Mouse (Mus musculus) cerebellum, adult 2 months (tissue): Measurements from ENCODE around the gene Akap17b. TPM values are rescaled to one million over a fixed set of nuclear protein-coding genes. Genes with fewer than 3 reads are reported as not detected.
A peak's percentile ranks its signal among the peaks of the same experiment; 100 is the strongest.

Experiments
- DNase-seq, 2 experiments: peaks; one replicate each; pipeline ENCODE4 v3.0.0; 2021
- H3K27ac ChIP-seq: fragments of 200-500 bp; 2 replicates; pipeline ENCODE4 v1.5.1; 2012; ENCODE audit warnings: low read length, control low read depth, inconsistent platforms; ENCODE audit not compliant: insufficient read depth
- H3K27me3 ChIP-seq: fragments of 200-500 bp; 2 replicates; pipeline ENCODE4 v1.6.1; 2012; ENCODE audit warnings: inconsistent platforms, mild to moderate bottlenecking, low read length, moderate library complexity; ENCODE audit not compliant: control insufficient read depth, insufficient read depth
- H3K4me1 ChIP-seq: fragments of 200-500 bp; 2 replicates; pipeline ENCODE4 v1.6.1; 2011; ENCODE audit warnings: low read length; ENCODE audit not compliant: control insufficient read depth, insufficient read depth
- H3K4me3 ChIP-seq: fragments of 200-500 bp; replicated peaks from 2 replicates; pipeline ENCODE3; 2011; ENCODE audit warnings: mild to moderate bottlenecking, low read depth, low read length, control low read depth; ENCODE audit not compliant: insufficient read depth
- CTCF ChIP-seq: fragments of 200-500 bp; IDR thresholded peaks from 2 replicates; pipeline ENCODE4 v1.5.1; 2011; ENCODE audit warnings: low read depth, mild to moderate bottlenecking, control low read depth, low read length, moderate library complexity, borderline replicate concordance; ENCODE audit not compliant: insufficient read depth
- POLR2A ChIP-seq: fragments of 200-500 bp; IDR thresholded peaks from 2 replicates; pipeline ENCODE4 v1.6.1; 2011; ENCODE audit warnings: low read length, control low read depth, borderline replicate concordance; ENCODE audit not compliant: insufficient read depth
- WGBS: fragments of 180-500 bp; shearing (Covaris S2); methylation state at CpG from one replicate; pipeline ENCODE4 v1.1.7; 2018; 5-methylcytosine and 5-hydroxymethylcytosine counted together
- polyA plus RNA-seq: library from polyadenylated mRNA; depleted of rRNA; stranded (reverse); fragments of >200 nt; gene quantifications from 2 replicates; pipeline ENCODE4 v1.2.3, GENCODE M21; 2012

Gene Akap17b
- polyA plus RNA-seq, 1 experiment: 9.7 TPM

DNA sequence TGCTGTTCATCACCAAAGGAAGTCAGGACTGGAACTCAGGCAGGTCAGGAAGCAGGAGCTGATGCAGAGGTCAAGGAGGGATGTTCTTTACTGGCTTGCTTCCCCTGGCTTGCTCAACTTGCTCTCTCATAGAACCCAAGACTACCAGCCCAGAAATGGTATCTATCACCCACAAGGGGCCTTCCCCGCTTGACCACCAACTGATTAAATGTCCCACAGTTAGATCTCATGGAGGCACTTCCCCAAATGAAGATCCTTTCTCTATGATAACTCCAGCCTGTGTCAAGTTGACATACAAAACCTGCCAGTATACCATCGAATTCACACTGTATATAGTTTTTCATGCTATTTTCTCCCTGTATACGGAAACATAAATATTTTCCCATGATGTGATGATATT, 49.9 kb downstream of the Akap17b start:
- no peak for DNase-seq
- H3K27ac ChIP-seq: no peak overlapping the region
- 93% methylated on average over 3 of the region's 3 CpGs for WGBS
- H3K4me3 ChIP-seq: no peak overlapping the region
- no peak for TF ChIP-seq CTCF
- TF ChIP-seq POLR2A: no peak
- H3K27me3 ChIP-seq: no peaks in the 10 kb centered on the region
- H3K4me1 ChIP-seq: no peaks in the 10 kb centered on the region

DNA sequence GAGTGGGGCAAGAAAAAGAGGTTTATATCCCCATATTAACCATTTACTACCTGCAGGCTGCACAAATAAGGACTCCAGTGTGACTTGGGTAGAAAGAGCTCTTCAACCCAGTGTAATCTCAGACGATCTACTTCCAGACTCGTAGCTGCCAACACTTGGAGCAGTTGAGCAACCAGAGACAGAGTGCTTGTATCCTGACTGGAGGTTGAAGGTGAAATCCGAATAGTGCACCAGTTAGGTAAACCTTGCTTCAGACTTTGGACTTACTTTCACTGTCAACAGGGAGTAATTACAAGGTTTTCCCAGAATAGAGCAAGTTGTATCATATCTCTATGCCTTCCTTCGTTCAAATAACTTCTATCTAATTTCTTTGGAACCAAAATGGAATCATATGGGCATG, 53.7 kb downstream of the Akap17b start:
- H3K4me1 ChIP-seq: no peaks in the 10 kb centered on the region
- no peaks in the 10 kb centered on the region for H3K27me3 ChIP-seq
- TF ChIP-seq POLR2A (no peak), CTCF (no peak)
- WGBS: 83% methylated on average over 4 of the region's 4 CpGs
- no peak for DNase-seq
- no peak overlapping the region for H3K4me3 ChIP-seq
- no peak overlapping the region for H3K27ac ChIP-seq

DNA sequence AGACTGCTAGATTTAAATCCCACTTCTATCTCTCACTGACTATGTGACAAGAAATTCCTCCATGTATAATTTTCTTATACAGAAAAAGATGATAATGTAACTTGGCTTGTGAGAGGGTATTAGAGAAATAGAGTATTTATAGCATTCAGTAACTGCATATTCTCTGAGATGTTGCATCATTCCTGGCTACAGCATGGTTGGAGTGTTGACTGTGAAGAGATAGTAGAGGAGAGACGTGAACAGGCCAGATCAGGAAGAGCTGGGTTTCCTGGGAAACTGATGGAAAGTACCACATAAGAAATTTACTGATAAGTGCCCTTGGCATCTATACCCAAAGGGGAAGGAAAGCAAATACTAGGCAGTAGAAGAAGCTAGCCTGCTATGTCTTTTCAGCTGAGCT, 54.1 kb downstream of the Akap17b start:
- no peaks in the 10 kb centered on the region for H3K27me3 ChIP-seq
- TF ChIP-seq CTCF: no peak
- no peak for TF ChIP-seq POLR2A
- H3K4me1 ChIP-seq: no peaks in the 10 kb centered on the region
- DNase-seq: no peak
- H3K4me3 ChIP-seq: no peak overlapping the region
- 70% methylated on average over 1 of the region's 1 CpGs for WGBS
- no peak overlapping the region for H3K27ac ChIP-seq

DNA sequence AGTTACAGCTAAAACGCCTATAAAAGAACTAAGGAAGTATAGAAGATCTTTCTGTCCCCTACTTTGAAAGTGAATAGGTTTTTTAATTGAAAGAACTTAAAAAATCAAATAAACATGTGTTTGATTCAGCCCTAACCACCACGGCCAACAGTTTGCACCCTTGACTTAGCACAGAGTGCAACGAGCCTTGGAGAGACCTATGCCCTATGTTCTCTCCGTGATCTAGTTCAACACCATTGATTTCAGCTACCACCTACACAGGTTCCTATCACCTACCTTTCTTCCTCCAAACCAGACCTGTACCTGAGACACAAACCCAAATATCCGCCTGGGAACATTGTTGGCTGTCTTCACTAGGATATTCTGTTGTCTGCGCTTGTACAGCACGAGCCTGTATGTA, 54.9 kb downstream of the Akap17b start:
- Histone ChIP-seq H3K4me1 (no peaks in the 10 kb centered on the region), H3K4me3 (no peak overlapping the region), H3K27ac (no peak overlapping the region), H3K27me3 (no peaks in the 10 kb centered on the region)
- DNase-seq: no peak
- TF ChIP-seq CTCF: no peak
- no peak for TF ChIP-seq POLR2A
- 76% methylated on average over 7 of the region's 7 CpGs for WGBS

DNA sequence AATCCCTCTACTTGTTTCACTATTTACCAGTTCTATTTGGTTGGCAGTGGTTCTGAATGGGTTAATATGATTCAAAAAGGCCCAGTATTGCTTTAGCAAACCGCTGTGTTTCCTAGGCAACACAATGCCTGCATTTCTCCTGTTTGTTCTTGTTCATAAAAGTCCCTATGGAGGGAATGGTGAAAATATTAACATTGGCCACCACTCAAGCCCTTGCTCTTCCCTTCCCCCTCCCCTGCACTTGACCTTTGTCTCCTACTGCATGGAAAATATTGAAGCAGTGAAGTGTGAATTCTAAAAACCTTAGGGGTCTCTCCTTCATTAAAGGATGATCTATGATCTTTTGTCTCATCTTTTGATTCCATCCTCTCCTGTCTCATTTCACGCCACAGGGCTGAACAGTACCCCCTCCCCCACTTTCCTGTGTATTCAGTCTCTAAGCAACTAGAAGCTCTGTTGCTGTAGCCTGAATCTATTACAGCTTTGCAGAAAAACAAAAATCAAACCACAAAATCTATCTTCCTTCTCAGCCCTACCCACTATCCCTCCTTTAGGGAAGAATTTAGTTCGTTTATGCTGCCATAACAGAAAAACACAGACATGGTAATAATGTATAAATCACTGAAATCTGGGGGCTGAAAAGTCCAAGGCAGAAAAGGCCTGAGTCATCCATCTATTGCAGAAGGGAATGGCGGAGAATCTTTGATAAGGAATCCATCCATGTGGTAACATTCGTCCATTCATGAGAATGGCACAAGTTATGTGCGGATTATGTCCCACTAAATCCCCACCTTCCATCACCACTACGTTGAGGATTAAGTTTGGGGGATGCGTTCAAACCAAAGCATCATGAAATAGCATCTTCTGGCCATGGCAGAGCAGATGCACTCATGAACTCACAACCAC, 57.6 kb downstream of the Akap17b start:
- H3K27ac ChIP-seq: no peak overlapping the region
- no peaks in the 10 kb centered on the region for H3K27me3 ChIP-seq
- no peak for DNase-seq
- H3K4me1 ChIP-seq: no peaks in the 10 kb centered on the region
- 50% methylated on average over 8 of the region's 8 CpGs for WGBS
- TF ChIP-seq CTCF (no peak), POLR2A (no peak)
- H3K4me3 ChIP-seq: no peak overlapping the region

DNA sequence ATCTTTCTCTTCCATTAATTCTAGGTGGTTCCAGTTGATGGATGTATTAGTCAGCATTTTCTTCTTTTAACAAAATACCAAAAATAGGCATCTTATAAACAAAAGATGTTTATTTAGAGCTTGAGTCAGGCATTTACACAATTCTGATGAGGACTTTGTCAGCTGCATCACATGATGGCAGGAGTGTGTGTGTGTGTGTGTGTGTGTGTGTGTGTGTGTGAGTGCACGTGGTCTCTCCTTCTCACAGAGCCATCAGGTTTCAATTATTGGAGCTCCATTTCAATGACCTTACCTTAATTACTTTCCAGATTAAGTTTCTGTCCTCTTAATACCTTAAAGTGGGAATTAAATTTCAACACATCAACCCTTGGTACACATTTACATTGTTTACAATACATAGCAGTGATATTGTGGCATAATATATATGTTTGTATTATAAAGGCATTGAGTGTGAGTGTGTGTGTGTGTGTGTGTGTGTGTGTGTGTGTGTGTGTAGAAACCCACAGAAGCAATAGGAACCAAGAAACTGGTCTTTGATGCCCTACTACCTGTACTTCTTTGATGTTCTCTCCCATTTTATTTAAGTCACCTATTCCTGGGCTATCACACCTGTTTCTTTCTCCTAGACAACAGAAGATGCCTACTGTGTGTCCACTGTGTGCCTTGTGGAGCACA, 58.4 kb downstream of the Akap17b start:
- no peak overlapping the region for H3K27ac ChIP-seq

DNA sequence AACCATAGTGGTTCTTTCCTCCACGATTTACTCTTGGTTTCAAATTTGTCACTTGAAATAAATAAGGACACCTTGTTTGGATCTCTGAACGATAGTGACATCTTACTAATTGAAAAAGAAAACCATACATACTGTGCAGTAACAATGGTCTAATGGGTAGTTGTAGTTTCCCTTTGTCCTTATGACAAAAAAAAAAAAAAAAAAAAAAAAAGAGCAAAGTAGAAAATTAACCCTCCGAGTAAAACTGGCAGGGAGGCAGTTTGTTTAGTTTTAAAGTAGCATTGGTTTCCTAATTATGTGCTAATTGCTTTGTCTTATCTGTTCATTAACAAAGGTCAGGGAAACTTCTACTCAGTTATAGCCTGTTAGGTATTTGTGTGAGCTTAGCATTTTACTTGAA, 83.1 kb downstream of the Akap17b start:
- no peak for TF ChIP-seq CTCF
- no peak for TF ChIP-seq POLR2A
- no peak for DNase-seq
- Histone ChIP-seq H3K27me3 (no peaks in the 10 kb centered on the region), H3K4me3 (no peak overlapping the region), H3K27ac (no peak overlapping the region), H3K4me1 (no peaks in the 10 kb centered on the region)
- WGBS: 13% methylated on average over 3 of the region's 3 CpGs

More for the DNA sequence above, 58.4 kb downstream of the Akap17b start:
- no peak for DNase-seq
- TF ChIP-seq POLR2A (no peak), CTCF (no peak)
- Histone ChIP-seq H3K4me3 (no peak overlapping the region), H3K4me1 (no peaks in the 10 kb centered on the region), H3K27me3 (no peaks in the 10 kb centered on the region)
- WGBS: 57% methylated on average over 1 of the region's 1 CpGs

DNA sequence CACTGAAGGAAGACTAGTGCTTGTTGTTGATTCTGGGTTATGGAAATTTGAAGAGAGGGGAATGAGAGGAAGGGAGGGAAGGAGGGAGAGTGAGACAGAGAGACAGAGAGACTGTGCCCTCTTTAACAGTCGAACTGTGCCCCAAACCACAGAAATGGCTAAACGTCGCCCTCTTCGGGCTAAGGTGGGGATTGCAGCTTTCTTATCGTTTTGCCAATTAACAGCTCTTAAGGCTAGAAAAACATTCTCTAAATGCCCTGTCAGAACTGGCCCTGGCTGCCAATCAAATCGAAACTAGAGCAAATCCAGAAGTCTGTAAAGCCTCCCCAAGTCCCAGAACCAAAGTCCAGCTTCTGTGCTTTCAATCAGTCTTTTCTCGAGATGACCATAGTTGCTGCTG, 83.5 kb downstream of the Akap17b start:
- Histone ChIP-seq H3K4me3 (no peak overlapping the region), H3K27me3 (no peaks in the 10 kb centered on the region), H3K27ac (no peak overlapping the region), H3K4me1 (no peaks in the 10 kb centered on the region)
- peak; percentile 44 to 68 for DNase-seq
- WGBS: 8% methylated on average over 7 of the region's 7 CpGs
- TF ChIP-seq POLR2A (no peak), CTCF (peak; percentile 67)
